ENCODE assay signal across 16 mouse cellular contexts in genomic region chr1:54844361-54844760, GRCm38 (mm10).
"Had no signal": no experiment of that assay in that cellular context is flagged by ENCODE, and none has a peak within 500 bp of the region (broad histone marks: within the 10 kb centered on the region; RNA-seq: fewer than 3 reads in every experiment).

No protein-coding gene starts in this region.

- H3K9me3 ChIP-seq: midbrain, embryonic 10.5 days; midbrain, embryonic 12.5 days; neural tube, embryonic 13.5 days; neural tube, embryonic 15.5 days had no signal

- ATAC-seq: midbrain, embryonic 16.5 days had no signal

- DNase-seq: lung, adult 18-20 months; lung, embryonic 14.5 days; lung, postnatal 10 days; lung, postnatal 4 days; midbrain, embryonic 14.5 days; right cerebral cortex, postnatal 14 days; spleen, adult 18-20 months; thymus, adult 18-20 months; thymus, postnatal 14 days; thymus, postnatal 36 days had no signal

- H3K27me3 ChIP-seq: midbrain, embryonic 12.5 days; neural tube, embryonic 13.5 days; neural tube, embryonic 15.5 days had no signal

- H3K4me3 ChIP-seq: midbrain, embryonic 10.5 days; midbrain, embryonic 12.5 days; myocyte; neural tube, embryonic 13.5 days; neural tube, embryonic 15.5 days had no signal

- H3K9ac ChIP-seq: lung, embryonic 14.5 days; midbrain, embryonic 12.5 days; neural tube, embryonic 13.5 days; neural tube, embryonic 15.5 days had no signal

- H3K27ac ChIP-seq: midbrain, embryonic 10.5 days; midbrain, embryonic 12.5 days; neural tube, embryonic 13.5 days; neural tube, embryonic 15.5 days had no signal

- H3K4me2 ChIP-seq: lung, embryonic 14.5 days; midbrain, embryonic 12.5 days; neural tube, embryonic 13.5 days; neural tube, embryonic 15.5 days had no signal

- H3K4me1 ChIP-seq: midbrain, embryonic 10.5 days; midbrain, embryonic 12.5 days had no signal

- H3K36me3 ChIP-seq: midbrain, embryonic 10.5 days; midbrain, embryonic 12.5 days; neural tube, embryonic 13.5 days; neural tube, embryonic 15.5 days had no signal
